Mouse (Mus musculus): ENCODE data around the gene Gm26938. TPM values are rescaled to one million over a fixed set of nuclear protein-coding genes. Genes with fewer than 3 reads are reported as not detected.

Gene Gm26938
- not detected in 2 replicates for polyA plus RNA-seq (2015; fragmentation: Nextera tagmentation; extraction: Ambion mirVana)

GRCm38 (mm10) chr5:139826357-139827055 is at the start of gene Gm26938, which contains the start of gene Psmg3:
TSS of gene Gm26938 (minus strand) at chr5:139826407.
TSS of gene Psmg3 (minus strand) at chr5:139826885.
- peak; percentile 81 for ATAC-seq (ENCODE audit: borderline replicate concordance, extremely low read depth, low FRiP score, low TSS enrichment)
- Histone ChIP-seq H3K4me3 (peak within 1 kb of the TSS; percentile 96), H3K36me3 (peaks cover 19% of the 10 kb centered on the region), H3K27me3 (no peaks in the 10 kb centered on the region), H3K9ac (peak within 1 kb of the TSS; percentile 88), H3K4me2 (peak within 1 kb of the TSS; percentile 94), H3K4me1 (peaks cover 11% of the 10 kb centered on the region), H3K27ac (peak within 1 kb of the TSS; percentile 77), H3K9me3 (no peaks in the 10 kb centered on the region)
- WGBS = under 1% methylated on average over 43 of the region's 43 CpGs

GRCm38 (mm10) chr5:139871526-139871925 is 45.3 kb upstream of the Gm26938 start:
- Histone ChIP-seq H3K27ac (no peak overlapping the region), H3K36me3 (no peaks in the 10 kb centered on the region), H3K27me3 (no peaks in the 10 kb centered on the region), H3K9me3 (no peaks in the 10 kb centered on the region), H3K9ac (no peak overlapping the region), H3K4me3 (no peak overlapping the region), H3K4me1 (no peaks in the 10 kb centered on the region), H3K4me2 (no peak overlapping the region)
- 67% methylated on average over 1 of the region's 1 CpGs for WGBS
- ATAC-seq (ENCODE audit: borderline replicate concordance, extremely low read depth, low FRiP score, low TSS enrichment) = no peak

DNA sequence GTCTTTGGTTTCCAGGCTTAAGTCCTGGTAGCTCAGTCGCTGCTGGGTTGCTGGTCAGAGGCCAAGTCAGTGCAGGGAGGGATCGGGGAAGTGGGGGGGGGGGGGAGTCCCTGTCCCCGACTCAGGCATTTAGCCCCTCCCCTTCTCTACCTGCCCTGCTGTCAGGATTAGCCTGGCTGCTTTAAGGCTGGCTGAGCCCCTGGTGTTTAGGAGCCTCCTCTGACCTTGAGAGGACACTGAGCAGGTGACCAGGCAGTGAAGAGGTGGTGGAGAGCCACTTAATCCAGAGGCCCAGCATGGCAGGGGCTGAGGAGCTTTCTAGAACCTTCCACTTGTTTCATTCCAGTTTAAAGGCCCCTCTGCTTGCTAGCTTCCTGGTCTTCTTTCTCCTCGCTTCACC is 44.7 kb upstream of the Gm26938 start:
- no peak overlapping the region for H3K27ac ChIP-seq
- no peak overlapping the region for H3K9ac ChIP-seq
- no peaks in the 10 kb centered on the region for H3K4me1 ChIP-seq
- WGBS = 10% methylated on average over 4 of the region's 4 CpGs
- no peak overlapping the region for H3K4me2 ChIP-seq
- ATAC-seq (ENCODE audit: borderline replicate concordance, extremely low read depth, low FRiP score, low TSS enrichment) = peak; percentile 69; the same call in 1 of the 2 replicates
- no peaks in the 10 kb centered on the region for H3K36me3 ChIP-seq
- H3K4me3 ChIP-seq = no peak overlapping the region
- H3K27me3 ChIP-seq = no peaks in the 10 kb centered on the region
- H3K9me3 ChIP-seq = no peaks in the 10 kb centered on the region

DNA sequence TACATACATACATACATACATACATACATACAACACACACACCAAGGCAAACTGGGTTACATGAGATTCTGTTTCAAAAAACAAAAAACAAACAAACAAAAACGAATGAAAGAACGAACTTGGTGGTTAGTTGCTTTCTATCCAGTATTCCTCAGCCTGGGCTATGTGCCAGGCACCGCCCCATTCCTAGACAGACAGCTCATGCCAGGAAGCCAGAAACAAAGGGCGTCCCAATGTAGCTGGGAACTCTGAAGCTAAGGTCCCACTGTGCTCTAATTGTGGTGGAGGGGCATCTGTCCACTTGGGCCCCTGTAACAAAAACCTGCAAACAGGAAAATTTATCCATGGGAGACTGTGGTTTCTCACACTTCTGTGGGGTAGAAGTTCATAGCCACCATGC is 36.6 kb upstream of the Gm26938 start:
- Histone ChIP-seq H3K4me1 (peaks cover 6% of the 10 kb centered on the region), H3K27ac (no peak overlapping the region), H3K9ac (no peak overlapping the region), H3K36me3 (no peaks in the 10 kb centered on the region), H3K27me3 (no peaks in the 10 kb centered on the region), H3K4me2 (no peak overlapping the region), H3K4me3 (no peak overlapping the region), H3K9me3 (no peaks in the 10 kb centered on the region)
- ATAC-seq (ENCODE audit: borderline replicate concordance, extremely low read depth, low FRiP score, low TSS enrichment) = no peak
- WGBS = 29% methylated on average over 4 of the region's 4 CpGs

GRCm38 (mm10) chr5:139860328-139861104 is 34.3 kb upstream of the Gm26938 start:
- no peaks in the 10 kb centered on the region for H3K27me3 ChIP-seq
- WGBS = 59% methylated on average over 15 of the region's 15 CpGs
- no peaks in the 10 kb centered on the region for H3K9me3 ChIP-seq
- H3K27ac ChIP-seq = no peak overlapping the region
- H3K4me3 ChIP-seq = no peak overlapping the region
- no peak overlapping the region for H3K9ac ChIP-seq
- no peak overlapping the region for H3K4me2 ChIP-seq
- peaks cover 6% of the 10 kb centered on the region for H3K4me1 ChIP-seq
- ATAC-seq (ENCODE audit: borderline replicate concordance, extremely low read depth, low FRiP score, low TSS enrichment) = no peak
- no peaks in the 10 kb centered on the region for H3K36me3 ChIP-seq

GRCm38 (mm10) chr5:139849626-139850320 is 23.6 kb upstream of the Gm26938 start:
- Histone ChIP-seq H3K4me1 (no peaks in the 10 kb centered on the region), H3K36me3 (no peaks in the 10 kb centered on the region), H3K27me3 (no peaks in the 10 kb centered on the region), H3K9me3 (no peaks in the 10 kb centered on the region), H3K9ac (no peak overlapping the region), H3K4me2 (no peak overlapping the region), H3K4me3 (no peak overlapping the region), H3K27ac (no peak overlapping the region)
- no peak for ATAC-seq (ENCODE audit: borderline replicate concordance, extremely low read depth, low FRiP score, low TSS enrichment)
- WGBS = 75% methylated on average over 12 of the region's 12 CpGs

DNA sequence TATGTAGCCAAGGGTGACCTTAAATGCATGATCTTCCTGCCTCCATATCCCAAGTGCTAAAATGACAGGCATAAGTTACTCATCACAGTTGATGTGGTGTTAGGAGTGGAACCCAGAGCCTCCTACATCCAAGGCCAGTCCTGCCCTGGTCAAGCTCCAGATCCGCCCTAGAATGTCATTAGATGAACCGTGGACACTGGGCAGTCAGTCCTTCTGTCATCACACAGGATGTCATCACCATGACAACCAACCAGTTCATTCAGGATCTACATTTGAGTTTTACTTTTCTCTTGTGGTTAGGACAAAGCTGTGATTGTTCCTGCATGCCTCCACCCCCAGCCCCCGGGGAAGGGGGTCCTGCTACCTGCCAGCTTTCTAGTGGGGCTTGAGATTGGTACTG is 12.9 kb upstream of the Gm26938 start:
- Histone ChIP-seq H3K4me1 (no peaks in the 10 kb centered on the region), H3K4me2 (no peak overlapping the region), H3K9me3 (no peaks in the 10 kb centered on the region), H3K27ac (no peak overlapping the region), H3K4me3 (no peak overlapping the region), H3K9ac (no peak overlapping the region), H3K36me3 (no peaks in the 10 kb centered on the region), H3K27me3 (no peaks in the 10 kb centered on the region)
- ATAC-seq (ENCODE audit: borderline replicate concordance, extremely low read depth, low FRiP score, low TSS enrichment) = no peak
- WGBS = 26% methylated on average over 3 of the region's 3 CpGs

DNA sequence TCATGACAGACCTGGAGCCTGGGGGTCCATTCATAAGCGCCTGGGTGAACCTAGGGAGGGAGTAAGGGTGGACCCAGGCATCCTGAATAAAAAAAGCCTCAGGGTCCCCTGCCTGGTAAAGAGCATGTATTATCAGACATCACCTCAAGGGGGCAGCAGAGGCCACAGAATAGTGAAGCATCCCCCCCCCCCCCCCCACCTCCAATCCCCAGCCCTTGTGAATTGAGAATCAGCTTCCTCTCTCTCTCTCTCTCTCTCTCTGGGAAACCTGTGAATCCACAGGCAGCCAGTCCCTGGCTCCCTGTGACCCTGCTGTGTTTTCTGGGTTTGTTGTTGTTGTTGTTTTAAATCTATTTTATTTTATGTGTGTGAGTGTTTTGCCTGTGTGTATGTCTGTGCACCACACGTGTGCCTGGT is 12.3 kb upstream of the Gm26938 start:
- 9% methylated on average over 2 of the region's 2 CpGs for WGBS
- no peak overlapping the region for H3K27ac ChIP-seq
- no peak for ATAC-seq (ENCODE audit: borderline replicate concordance, extremely low read depth, low FRiP score, low TSS enrichment)

DNA sequence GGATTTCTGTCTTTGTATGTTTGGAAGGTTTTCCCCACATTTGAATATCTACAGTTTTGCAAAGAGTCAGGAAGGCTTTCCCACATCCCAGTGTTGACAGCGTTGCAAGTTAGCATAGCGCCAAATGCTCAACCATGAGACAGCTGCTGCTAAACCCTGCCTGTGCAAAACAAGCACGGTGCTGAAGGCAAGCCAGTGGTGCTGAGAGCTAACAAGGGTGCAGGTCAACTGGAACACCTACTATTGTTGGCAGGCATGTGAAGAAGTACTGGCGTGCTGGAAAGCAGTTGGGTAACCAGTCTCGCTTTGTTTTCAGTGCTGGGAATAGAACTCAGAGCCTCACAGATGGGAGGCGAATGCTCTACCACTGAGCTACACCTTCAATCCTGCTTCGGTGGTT is 9.5 kb upstream of the Gm26938 start:
- WGBS = 81% methylated on average over 7 of the region's 7 CpGs
- Histone ChIP-seq H3K9me3 (no peaks in the 10 kb centered on the region), H3K27ac (no peak overlapping the region), H3K4me3 (no peak overlapping the region), H3K9ac (no peak overlapping the region), H3K36me3 (no peaks in the 10 kb centered on the region), H3K4me2 (no peak overlapping the region), H3K27me3 (no peaks in the 10 kb centered on the region), H3K4me1 (no peaks in the 10 kb centered on the region)
- no peak for ATAC-seq (ENCODE audit: borderline replicate concordance, extremely low read depth, low FRiP score, low TSS enrichment)

More for the DNA sequence above, 12.3 kb upstream of the Gm26938 start:
- Histone ChIP-seq H3K36me3 (no peaks in the 10 kb centered on the region), H3K9ac (no peak overlapping the region), H3K4me1 (no peaks in the 10 kb centered on the region), H3K9me3 (no peaks in the 10 kb centered on the region), H3K27me3 (no peaks in the 10 kb centered on the region), H3K4me2 (no peak overlapping the region), H3K4me3 (no peak overlapping the region)

DNA sequence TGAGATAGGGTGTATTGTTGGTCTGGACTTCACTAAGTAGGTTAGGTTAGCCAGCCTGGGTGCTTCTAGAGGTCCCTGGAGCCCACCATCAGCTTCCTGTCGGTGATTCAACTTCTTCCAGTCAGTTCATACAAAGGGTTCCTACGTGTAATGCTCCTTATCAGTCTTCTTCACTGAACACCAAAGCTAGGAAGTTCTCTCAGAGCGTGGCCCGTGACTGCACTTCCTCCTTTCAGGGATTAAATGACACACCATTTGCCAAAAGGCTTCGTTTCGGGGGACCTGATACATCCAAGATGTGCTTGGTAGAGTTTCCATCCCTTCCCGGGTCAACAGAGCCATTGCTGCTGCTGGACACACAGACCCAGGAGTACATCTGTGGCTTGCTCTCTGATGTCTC is 5.9 kb upstream of the Gm26938 start:
- WGBS = 62% methylated on average over 7 of the region's 7 CpGs
- Histone ChIP-seq H3K27me3 (no peaks in the 10 kb centered on the region), H3K36me3 (no peaks in the 10 kb centered on the region), H3K9ac (no peak overlapping the region), H3K4me2 (no peak overlapping the region), H3K9me3 (no peaks in the 10 kb centered on the region), H3K27ac (no peak overlapping the region), H3K4me3 (no peak overlapping the region), H3K4me1 (no peaks in the 10 kb centered on the region)
- no peak for ATAC-seq (ENCODE audit: borderline replicate concordance, extremely low read depth, low FRiP score, low TSS enrichment)

DNA sequence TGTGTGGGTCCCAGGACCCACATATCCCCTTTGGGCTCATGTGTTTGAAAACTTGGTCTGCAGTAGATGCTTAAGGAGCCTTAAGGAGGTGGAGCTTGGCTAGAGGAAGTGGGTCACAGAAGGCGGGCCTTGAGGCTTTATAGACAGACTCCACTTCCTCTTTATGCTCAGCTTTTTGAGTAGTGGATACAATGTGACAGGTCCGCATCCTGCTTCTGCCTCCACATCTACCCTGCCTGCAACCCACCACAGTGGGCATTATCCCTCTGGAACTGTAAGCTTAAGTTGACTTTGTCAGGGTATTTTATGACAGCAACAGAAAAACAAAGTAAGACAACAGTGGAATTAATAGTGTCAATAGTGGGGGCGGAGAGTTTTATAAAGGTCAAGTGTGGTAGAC is 4.5 kb upstream of the Gm26938 start:
- 79% methylated on average over 3 of the region's 3 CpGs for WGBS

GRCm38 (mm10) chr5:139829384-139829783 is 3.2 kb upstream of the Gm26938 start:
- Histone ChIP-seq H3K27me3 (no peaks in the 10 kb centered on the region), H3K9me3 (no peaks in the 10 kb centered on the region), H3K4me3 (no peak overlapping the region), H3K9ac (no peak overlapping the region), H3K4me2 (no peak overlapping the region), H3K4me1 (peaks cover 11% of the 10 kb centered on the region), H3K36me3 (0 out of 2 replicates have a peak, but pooled peaks cover 3% of the 10 kb centered on the region), H3K27ac (no peak overlapping the region)
- no peak for ATAC-seq (ENCODE audit: borderline replicate concordance, extremely low read depth, low FRiP score, low TSS enrichment)
- 70% methylated on average over 13 of the region's 13 CpGs for WGBS

More for the DNA sequence above, 4.5 kb upstream of the Gm26938 start:
- Histone ChIP-seq H3K4me2 (no peak overlapping the region), H3K27me3 (no peaks in the 10 kb centered on the region), H3K36me3 (no peaks in the 10 kb centered on the region), H3K27ac (no peak overlapping the region), H3K9ac (no peak overlapping the region), H3K4me3 (no peak overlapping the region), H3K4me1 (peaks cover 4% of the 10 kb centered on the region), H3K9me3 (no peaks in the 10 kb centered on the region)
- no peak for ATAC-seq (ENCODE audit: borderline replicate concordance, extremely low read depth, low FRiP score, low TSS enrichment)
